Mouse (Mus musculus): ENCODE measurements around the gene Gm2a. TPM values are rescaled to one million over a fixed set of nuclear protein-coding genes. Genes with fewer than 3 reads are reported as not detected.

The Gm2a gene
- polyA plus RNA-seq, 1 experiment from 2014 or later: 84.3 TPM

DNA sequence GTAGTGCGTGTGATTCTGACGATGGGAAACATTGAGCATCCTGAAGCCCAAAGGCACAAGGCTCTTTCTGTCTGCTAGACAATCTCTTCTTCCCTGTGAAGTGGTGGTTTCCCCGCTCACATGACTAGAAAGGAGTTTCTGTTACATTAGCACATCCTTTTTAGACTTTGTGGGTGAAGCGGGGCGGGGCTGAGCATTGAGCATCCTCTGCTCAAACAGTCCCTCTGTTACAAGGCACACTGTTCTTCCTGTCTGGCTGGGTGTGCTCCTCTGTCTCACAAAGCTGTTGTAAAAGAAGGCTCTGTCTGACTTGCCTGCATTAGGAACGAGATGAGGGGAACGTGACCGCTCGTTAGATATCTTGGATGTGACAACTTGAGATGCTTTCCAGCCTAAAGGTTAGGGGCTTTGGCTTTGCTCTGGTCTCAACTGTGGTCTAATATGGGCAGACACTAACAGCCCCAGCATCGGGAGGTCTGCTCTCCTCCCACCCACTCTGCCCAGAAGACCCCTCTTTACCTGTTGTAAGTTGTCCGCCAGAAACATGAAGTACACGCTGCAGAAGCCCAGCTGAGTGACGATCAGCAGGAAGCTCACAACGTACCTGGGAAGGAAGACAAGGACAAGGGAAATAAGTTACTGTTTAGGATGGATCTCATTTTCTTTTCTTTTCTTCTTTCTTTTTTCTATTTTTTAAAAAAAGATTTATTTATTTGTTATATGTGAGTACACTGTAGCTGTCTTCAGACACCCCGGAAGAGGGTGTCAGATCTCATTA, 39.0 kb downstream of the Gm2a start:
- no peak for DNase-seq (ENCODE audit: low spot score)
- no peak overlapping the region for H3K4me2 ChIP-seq (replicated peaks; ENCODE audit: low read depth)
- 75% methylated on average over 15 of the region's 15 CpGs for WGBS
- no peak for ATAC-seq (ENCODE audit: low FRiP score, low TSS enrichment)
- no peak overlapping the region for H3K4me3 ChIP-seq (ENCODE audit: low read depth, low read length)
- no peaks in the 10 kb centered on the region for H3K36me3 ChIP-seq (ENCODE audit: control insufficient read depth, insufficient read depth, low read length)
- no peaks in the 10 kb centered on the region for H3K27me3 ChIP-seq (ENCODE audit: control insufficient read depth, insufficient read depth, low read length)
- TF ChIP-seq CTCF (IDR thresholded peaks at IDR 0.05; ENCODE audit: low read depth) (no peak), EP300 (optimal IDR thresholded peaks at IDR 0.05) (no peak)
- H3K9ac ChIP-seq (ENCODE audit: low read length): no peak overlapping the region
- H3K27ac ChIP-seq (replicated peaks): no peak overlapping the region
- H3K4me1 ChIP-seq (replicated peaks; ENCODE audit: control insufficient read depth, insufficient read depth): no peaks in the 10 kb centered on the region
- H3K9me3 ChIP-seq (ENCODE audit: control insufficient read depth, low read length): no peaks in the 10 kb centered on the region

DNA sequence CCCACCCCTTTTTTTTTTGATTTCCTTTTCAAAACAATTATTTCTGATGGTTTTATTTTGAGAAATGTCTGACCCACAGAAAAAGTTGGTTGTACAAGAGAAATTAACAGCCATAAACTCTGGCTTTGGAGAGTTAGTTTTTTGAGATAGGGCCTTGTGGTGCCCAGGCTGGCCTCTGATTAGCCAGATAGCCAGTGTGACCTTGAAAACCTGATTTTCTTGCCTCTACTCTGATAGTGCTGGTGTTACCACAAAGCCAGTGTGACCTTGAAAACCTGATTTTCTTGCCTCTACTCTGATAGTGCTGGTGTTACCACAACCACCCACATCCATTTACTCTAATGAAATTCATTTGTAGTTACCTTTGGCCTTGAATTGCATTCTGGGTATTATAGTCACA, 39.7 kb downstream of the Gm2a start:
- ATAC-seq (ENCODE audit: low FRiP score, low TSS enrichment) (no peak), DNase-seq (ENCODE audit: low spot score) (no peak)
- TF ChIP-seq EP300 (optimal IDR thresholded peaks at IDR 0.05) (no peak), CTCF (IDR thresholded peaks at IDR 0.05; ENCODE audit: low read depth) (no peak)
- Histone ChIP-seq H3K27me3 (ENCODE audit: control insufficient read depth, insufficient read depth, low read length) (no peaks in the 10 kb centered on the region), H3K36me3 (ENCODE audit: control insufficient read depth, insufficient read depth, low read length) (no peaks in the 10 kb centered on the region), H3K9ac (ENCODE audit: low read length) (no peak overlapping the region), H3K9me3 (ENCODE audit: control insufficient read depth, low read length) (no peaks in the 10 kb centered on the region), H3K4me1 (replicated peaks; ENCODE audit: control insufficient read depth, insufficient read depth) (no peaks in the 10 kb centered on the region), H3K27ac (replicated peaks) (no peak overlapping the region), H3K4me3 (ENCODE audit: low read depth, low read length) (no peak overlapping the region), H3K4me2 (replicated peaks; ENCODE audit: low read depth) (no peak overlapping the region)

GRCm38 (mm10) chr11:55141502-55141901, 43.6 kb downstream of the Gm2a start:
- Histone ChIP-seq H3K27me3 (ENCODE audit: control insufficient read depth, insufficient read depth, low read length) (no peaks in the 10 kb centered on the region), H3K36me3 (ENCODE audit: control insufficient read depth, insufficient read depth, low read length) (no peaks in the 10 kb centered on the region), H3K9ac (ENCODE audit: low read length) (no peak overlapping the region), H3K4me1 (replicated peaks; ENCODE audit: control insufficient read depth, insufficient read depth) (no peaks in the 10 kb centered on the region), H3K4me3 (ENCODE audit: low read depth, low read length) (no peak overlapping the region), H3K9me3 (ENCODE audit: control insufficient read depth, low read length) (no peaks in the 10 kb centered on the region), H3K27ac (replicated peaks) (no peak overlapping the region), H3K4me2 (replicated peaks; ENCODE audit: low read depth) (no peak overlapping the region)
- DNase-seq (ENCODE audit: low spot score): no peak
- ATAC-seq (ENCODE audit: low FRiP score, low TSS enrichment): no peak
- TF ChIP-seq CTCF (IDR thresholded peaks at IDR 0.05; ENCODE audit: low read depth) (no peak), EP300 (optimal IDR thresholded peaks at IDR 0.05) (no peak)
- WGBS: 72% methylated on average over 4 of the region's 4 CpGs

DNA sequence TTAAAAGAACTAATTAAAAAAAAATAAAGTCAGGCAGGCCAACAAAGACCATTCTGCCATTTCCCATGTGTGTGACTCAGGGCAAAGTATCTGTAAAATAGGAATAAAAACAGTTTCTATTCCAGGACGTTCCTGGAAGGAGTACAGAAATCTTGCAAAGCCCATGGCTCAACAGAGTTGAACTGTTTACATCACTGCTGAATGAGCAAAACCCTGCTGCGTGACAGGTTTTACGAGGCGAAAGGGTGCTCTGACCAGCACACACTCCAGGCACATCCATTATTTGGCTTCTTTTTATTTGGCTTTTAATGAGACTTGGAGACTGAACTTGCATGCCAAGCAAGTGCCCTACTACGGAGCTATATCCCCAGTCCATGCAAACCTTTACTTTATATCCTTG, 46.1 kb downstream of the Gm2a start:
- H3K27ac ChIP-seq (replicated peaks): no peak overlapping the region
- no peak overlapping the region for H3K4me3 ChIP-seq (ENCODE audit: low read depth, low read length)
- no peaks in the 10 kb centered on the region for H3K27me3 ChIP-seq (ENCODE audit: control insufficient read depth, insufficient read depth, low read length)
- no peaks in the 10 kb centered on the region for H3K36me3 ChIP-seq (ENCODE audit: control insufficient read depth, insufficient read depth, low read length)
- no peak overlapping the region for H3K4me2 ChIP-seq (replicated peaks; ENCODE audit: low read depth)
- no peaks in the 10 kb centered on the region for H3K4me1 ChIP-seq (replicated peaks; ENCODE audit: control insufficient read depth, insufficient read depth)
- ATAC-seq (ENCODE audit: low FRiP score, low TSS enrichment): no peak
- 29% methylated on average over 5 of the region's 5 CpGs for WGBS
- TF ChIP-seq EP300 (optimal IDR thresholded peaks at IDR 0.05): no peak
- TF ChIP-seq CTCF (IDR thresholded peaks at IDR 0.05; ENCODE audit: low read depth): no peak
- no peak for DNase-seq (ENCODE audit: low spot score)
- H3K9ac ChIP-seq (ENCODE audit: low read length): no peak overlapping the region
- no peaks in the 10 kb centered on the region for H3K9me3 ChIP-seq (ENCODE audit: control insufficient read depth, low read length)

DNA sequence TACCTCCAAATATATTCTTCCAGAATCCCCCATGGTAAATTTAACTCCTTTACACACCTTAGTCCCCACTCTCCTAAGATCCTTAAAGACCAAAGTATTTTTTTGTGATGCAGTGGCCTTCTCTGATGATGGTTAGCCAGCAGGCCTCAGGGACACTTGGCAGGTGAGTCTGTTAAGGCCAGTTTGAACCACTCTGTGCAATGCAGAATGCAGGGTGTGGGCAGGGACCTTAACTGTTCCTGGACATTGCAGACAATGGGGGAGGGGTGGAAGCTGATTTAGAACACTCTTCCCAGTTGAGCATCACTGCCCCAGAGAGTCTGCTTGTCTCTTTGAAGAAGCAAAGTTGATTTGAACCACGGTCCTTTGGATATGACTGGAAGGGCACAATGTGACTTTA, 48.9 kb downstream of the Gm2a start:
- Histone ChIP-seq H3K4me3 (ENCODE audit: low read depth, low read length) (no peak overlapping the region), H3K4me2 (replicated peaks; ENCODE audit: low read depth) (no peak overlapping the region), H3K27ac (replicated peaks) (no peak overlapping the region), H3K27me3 (ENCODE audit: control insufficient read depth, insufficient read depth, low read length) (no peaks in the 10 kb centered on the region), H3K4me1 (replicated peaks; ENCODE audit: control insufficient read depth, insufficient read depth) (no peaks in the 10 kb centered on the region), H3K9ac (ENCODE audit: low read length) (no peak overlapping the region), H3K9me3 (ENCODE audit: control insufficient read depth, low read length) (no peaks in the 10 kb centered on the region), H3K36me3 (ENCODE audit: control insufficient read depth, insufficient read depth, low read length) (no peaks in the 10 kb centered on the region)
- 81% methylated on average over 1 of the region's 1 CpGs for WGBS
- ATAC-seq (ENCODE audit: low FRiP score, low TSS enrichment): no peak
- DNase-seq (ENCODE audit: low spot score): no peak
- no peak for TF ChIP-seq CTCF (IDR thresholded peaks at IDR 0.05; ENCODE audit: low read depth)
- no peak for TF ChIP-seq EP300 (optimal IDR thresholded peaks at IDR 0.05)

GRCm38 (mm10) chr11:55147423-55147822, 49.5 kb downstream of the Gm2a start:
- H3K9me3 ChIP-seq (ENCODE audit: control insufficient read depth, low read length): no peaks in the 10 kb centered on the region
- ATAC-seq (ENCODE audit: low FRiP score, low TSS enrichment) (no peak), DNase-seq (ENCODE audit: low spot score) (no peak)
- H3K4me1 ChIP-seq (replicated peaks; ENCODE audit: control insufficient read depth, insufficient read depth): no peaks in the 10 kb centered on the region
- no peak overlapping the region for H3K4me3 ChIP-seq (ENCODE audit: low read depth, low read length)
- H3K27ac ChIP-seq (replicated peaks): no peak overlapping the region
- no peak overlapping the region for H3K4me2 ChIP-seq (replicated peaks; ENCODE audit: low read depth)
- WGBS: 50% methylated on average over 6 of the region's 6 CpGs
- no peak overlapping the region for H3K9ac ChIP-seq (ENCODE audit: low read length)
- TF ChIP-seq EP300 (optimal IDR thresholded peaks at IDR 0.05): no peak
- no peak for TF ChIP-seq CTCF (IDR thresholded peaks at IDR 0.05; ENCODE audit: low read depth)
- H3K27me3 ChIP-seq (ENCODE audit: control insufficient read depth, insufficient read depth, low read length): no peaks in the 10 kb centered on the region
- no peaks in the 10 kb centered on the region for H3K36me3 ChIP-seq (ENCODE audit: control insufficient read depth, insufficient read depth, low read length)
